Mouse (Mus musculus): ENCODE measurements around the gene Clnk. TPM values are rescaled to one million over a fixed set of nuclear protein-coding genes. Genes with fewer than 3 reads are reported as not detected.

The Clnk gene
- polyA plus RNA-seq, 1 experiment: 0.25 TPM

GRCm38 (mm10) chr5:38850171-38850570, 26.4 kb downstream of the Clnk start:
- Histone ChIP-seq H3K27me3 (ENCODE audit: control insufficient read depth, insufficient read depth, low read length) (no peaks in the 10 kb centered on the region), H3K4me1 (ENCODE audit: control insufficient read depth, insufficient read depth, insufficient read length, low read length) (peaks cover 20% of the 10 kb centered on the region; the same call in 1 of the 2 replicates), H3K36me3 (ENCODE audit: control insufficient read depth, insufficient read depth, low read length) (no peaks in the 10 kb centered on the region), H3K27ac (ENCODE audit: insufficient read depth, low read depth, low read length) (peak overlapping the region; percentile 75), H3K4me3 (ENCODE audit: low read depth, low read length) (no peak overlapping the region)
- no peak for TF ChIP-seq CTCF (IDR thresholded peaks at IDR 0.05; ENCODE audit: extremely low read depth, insufficient read length, insufficient replicate concordance, low read depth, low read length)
- 30% methylated on average over 1 of the region's 1 CpGs for WGBS

GRCm38 (mm10) chr5:38845529-38845928, 31.1 kb downstream of the Clnk start:
- Histone ChIP-seq H3K27ac (ENCODE audit: insufficient read depth, low read depth, low read length) (no peak overlapping the region), H3K27me3 (ENCODE audit: control insufficient read depth, insufficient read depth, low read length) (no peaks in the 10 kb centered on the region), H3K4me3 (ENCODE audit: low read depth, low read length) (no peak overlapping the region), H3K4me1 (ENCODE audit: control insufficient read depth, insufficient read depth, insufficient read length, low read length) (peaks cover 30% of the 10 kb centered on the region), H3K36me3 (ENCODE audit: control insufficient read depth, insufficient read depth, low read length) (no peaks in the 10 kb centered on the region)
- TF ChIP-seq CTCF (IDR thresholded peaks at IDR 0.05; ENCODE audit: extremely low read depth, insufficient read length, insufficient replicate concordance, low read depth, low read length) (no peak), POLR2A (IDR thresholded peaks at IDR 0.05; ENCODE audit: low read depth, low read length) (no peak)
- 17% methylated on average over 3 of the region's 3 CpGs for WGBS

- H3K27me3 ChIP-seq (ENCODE audit: control insufficient read depth, insufficient read depth, low read length): no peaks in the 10 kb centered on the region
- H3K36me3 ChIP-seq (ENCODE audit: control insufficient read depth, insufficient read depth, low read length): no peaks in the 10 kb centered on the region
- peaks cover 23% of the 10 kb centered on the region for H3K4me1 ChIP-seq (ENCODE audit: control insufficient read depth, insufficient read depth, insufficient read length, low read length)
- WGBS: 39% methylated on average over 2 of the region's 2 CpGs
- no peak for TF ChIP-seq POLR2A (IDR thresholded peaks at IDR 0.05; ENCODE audit: low read depth, low read length)
- no peak for TF ChIP-seq CTCF (IDR thresholded peaks at IDR 0.05; ENCODE audit: extremely low read depth, insufficient read length, insufficient replicate concordance, low read depth, low read length)
- no peak overlapping the region for H3K4me3 ChIP-seq (ENCODE audit: low read depth, low read length)
- peak overlapping the region; percentile 45; the same call in 1 of the 2 replicates for H3K27ac ChIP-seq (ENCODE audit: insufficient read depth, low read depth, low read length)
Observed at GRCm38 (mm10) chr5:38844312-38844711, 32.3 kb downstream of the Clnk start.

- Histone ChIP-seq H3K27me3 (ENCODE audit: control insufficient read depth, insufficient read depth, low read length) (no peaks in the 10 kb centered on the region), H3K27ac (ENCODE audit: insufficient read depth, low read depth, low read length) (no peak overlapping the region), H3K4me3 (ENCODE audit: low read depth, low read length) (no peak overlapping the region), H3K36me3 (ENCODE audit: control insufficient read depth, insufficient read depth, low read length) (no peaks in the 10 kb centered on the region), H3K4me1 (ENCODE audit: control insufficient read depth, insufficient read depth, insufficient read length, low read length) (peaks cover 14% of the 10 kb centered on the region)
- 94% methylated on average over 1 of the region's 1 CpGs for WGBS
- TF ChIP-seq POLR2A (IDR thresholded peaks at IDR 0.05; ENCODE audit: low read depth, low read length): no peak
- no peak for TF ChIP-seq CTCF (IDR thresholded peaks at IDR 0.05; ENCODE audit: extremely low read depth, insufficient read length, insufficient replicate concordance, low read depth, low read length)
Observed at GRCm38 (mm10) chr5:38839981-38840380, 36.6 kb downstream of the Clnk start.

GRCm38 (mm10) chr5:38827310-38827709, 49.3 kb downstream of the Clnk start:
- H3K27me3 ChIP-seq (ENCODE audit: control insufficient read depth, insufficient read depth, low read length): no peaks in the 10 kb centered on the region
- H3K4me1 ChIP-seq (ENCODE audit: control insufficient read depth, insufficient read depth, insufficient read length, low read length): no peaks in the 10 kb centered on the region
- TF ChIP-seq POLR2A (IDR thresholded peaks at IDR 0.05; ENCODE audit: low read depth, low read length) (no peak), CTCF (IDR thresholded peaks at IDR 0.05; ENCODE audit: extremely low read depth, insufficient read length, insufficient replicate concordance, low read depth, low read length) (no peak)
- no peak overlapping the region for H3K4me3 ChIP-seq (ENCODE audit: low read depth, low read length)
- WGBS: 87% methylated on average over 6 of the region's 6 CpGs
- no peak overlapping the region for H3K27ac ChIP-seq (ENCODE audit: insufficient read depth, low read depth, low read length)
- H3K36me3 ChIP-seq (ENCODE audit: control insufficient read depth, insufficient read depth, low read length): no peaks in the 10 kb centered on the region

GRCm38 (mm10) chr5:38826586-38826985, 50.0 kb downstream of the Clnk start:
- H3K4me3 ChIP-seq (ENCODE audit: low read depth, low read length): no peak overlapping the region
- no peaks in the 10 kb centered on the region for H3K4me1 ChIP-seq (ENCODE audit: control insufficient read depth, insufficient read depth, insufficient read length, low read length)
- H3K27ac ChIP-seq (ENCODE audit: insufficient read depth, low read depth, low read length): no peak overlapping the region
- H3K27me3 ChIP-seq (ENCODE audit: control insufficient read depth, insufficient read depth, low read length): no peaks in the 10 kb centered on the region
- no peak for TF ChIP-seq CTCF (IDR thresholded peaks at IDR 0.05; ENCODE audit: extremely low read depth, insufficient read length, insufficient replicate concordance, low read depth, low read length)
- no peak for TF ChIP-seq POLR2A (IDR thresholded peaks at IDR 0.05; ENCODE audit: low read depth, low read length)
- H3K36me3 ChIP-seq (ENCODE audit: control insufficient read depth, insufficient read depth, low read length): no peaks in the 10 kb centered on the region
- WGBS: 83% methylated on average over 5 of the region's 5 CpGs

- Histone ChIP-seq H3K36me3 (ENCODE audit: control insufficient read depth, insufficient read depth, low read length) (no peaks in the 10 kb centered on the region), H3K4me3 (ENCODE audit: low read depth, low read length) (no peak overlapping the region), H3K4me1 (ENCODE audit: control insufficient read depth, insufficient read depth, insufficient read length, low read length) (no peaks in the 10 kb centered on the region), H3K27me3 (ENCODE audit: control insufficient read depth, insufficient read depth, low read length) (no peaks in the 10 kb centered on the region), H3K27ac (ENCODE audit: insufficient read depth, low read depth, low read length) (no peak overlapping the region)
- WGBS: 60% methylated on average over 14 of the region's 14 CpGs
- no peak for TF ChIP-seq CTCF (IDR thresholded peaks at IDR 0.05; ENCODE audit: extremely low read depth, insufficient read length, insufficient replicate concordance, low read depth, low read length)
- no peak for TF ChIP-seq POLR2A (IDR thresholded peaks at IDR 0.05; ENCODE audit: low read depth, low read length)
Observed at GRCm38 (mm10) chr5:38824132-38824965, 52.3 kb downstream of the Clnk start.

All from small intestine, adult 2 months (tissue).